Mouse (Mus musculus) liver, embryonic 14.5 days (tissue): ENCODE measurements around the gene 1700016C15Rik.

Source experiments
- CTCF ChIP-seq: IDR thresholded peaks from 2 replicates; pipeline ENCODE4 v1.5.1; 2016; ENCODE audit warnings: antibody characterized with exemption, low read depth, control low read depth
- EP300 ChIP-seq: IDR thresholded peaks from 2 replicates; pipeline ENCODE4 v1.6.1; 2016; ENCODE audit warnings: antibody characterized with exemption, low read depth

- TF ChIP-seq CTCF = no peak
- no peak for TF ChIP-seq EP300
Observed at GRCm38 (mm10) chr1:177686137-177686536, 43.5 kb upstream of the 1700016C15Rik start.
